Mouse (Mus musculus) heart, embryonic 16.5 days (tissue): ENCODE results near the gene Trabd. TPM values are rescaled to one million over a fixed set of nuclear protein-coding genes. Genes with fewer than 3 reads are reported as not detected.

Source experiments
- ATAC-seq: fragments of 200-750 bp; cut with Nextera tagmentation; replicated peaks from 2 replicates; pipeline ENCODE4 v1.8.0; 2017; ENCODE audit warnings: moderate number of reproducible peaks; ENCODE audit not compliant: insufficient read depth, low FRiP score; ENCODE audit errors: extremely low read depth
- H3K27ac ChIP-seq: fragments of 300-500 bp; sonication (generic); 2 replicates; pipeline ENCODE4 v1.5.1; 2014; ENCODE audit warnings: mild to moderate bottlenecking, low read length, control low read depth, moderate library complexity
- H3K27me3 ChIP-seq: fragments of 300-500 bp; sonication (generic); 2 replicates; pipeline ENCODE4 v1.6.1; 2014; ENCODE audit warnings: low read length, mixed read lengths; ENCODE audit not compliant: control insufficient read depth, insufficient read depth
- H3K36me3 ChIP-seq: fragments of 300-500 bp; sonication (generic); 2 replicates; pipeline ENCODE4 v1.6.1; 2014; ENCODE audit not compliant: control insufficient read depth, insufficient read depth
- H3K4me1 ChIP-seq: fragments of 300-500 bp; sonication (generic); 2 replicates; pipeline ENCODE4 v1.6.1; 2014; ENCODE audit warnings: low read length, mixed read lengths; ENCODE audit not compliant: control insufficient read depth, insufficient read depth
- H3K4me2 ChIP-seq: fragments of 300-500 bp; sonication (generic); 2 replicates; pipeline ENCODE4 v1.6.1; 2014; ENCODE audit warnings: low read depth, mild to moderate bottlenecking, control low read depth, low read length
- H3K4me3 ChIP-seq: fragments of 300-500 bp; sonication (generic); 2 replicates; pipeline ENCODE4 v1.5.1; 2014; ENCODE audit warnings: mild to moderate bottlenecking, control low read depth, low read length
- H3K9ac ChIP-seq: fragments of 300-500 bp; sonication (generic); 2 replicates; pipeline ENCODE4 v1.6.1; 2014; ENCODE audit warnings: low read length, control low read depth
- H3K9me3 ChIP-seq: fragments of 300-500 bp; sonication (generic); replicated peaks from 2 replicates; pipeline ENCODE4 v1.6.1; 2016; ENCODE audit warnings: low read length; ENCODE audit not compliant: control insufficient read depth
- WGBS: fragments of 180-500 bp; shearing (Covaris S2); extraction: QIAGEN DNeasy Blood & Tissue Kit; methylation state at CpG from one replicate; pipeline ENCODE4 v1.1.7; 2014; 5-methylcytosine and 5-hydroxymethylcytosine counted together
- polyA plus RNA-seq: library from polyadenylated mRNA; unstranded; fragments of >200 nt; fragmentation: Nextera tagmentation; extraction: Ambion mirVana; gene quantifications from 2 replicates; pipeline ENCODE4 v1.2.1, GENCODE M21; 2015

The Trabd gene
- polyA plus RNA-seq, 1 experiment from 2014 or later = 55.9 TPM

GRCm38 (mm10) chr15:89128382-89129350, 53.7 kb downstream of the Trabd start, which contains the start of gene Hdac10:
Gene Hdac10, minus strand, starts transcription at chr15:89128700.
- 2% methylated on average over 36 of the region's 36 CpGs for WGBS
- H3K4me3 ChIP-seq = peak within 1 kb of the TSS; percentile 74
- H3K27me3 ChIP-seq = no peaks in the 10 kb centered on the region
- peaks cover 3% of the 10 kb centered on the region; the same call in 1 of the 2 replicates for H3K36me3 ChIP-seq
- no peaks in the 10 kb centered on the region for H3K9me3 ChIP-seq
- peak within 1 kb of the TSS; percentile 80 for H3K9ac ChIP-seq
- H3K4me2 ChIP-seq = peak within 1 kb of the TSS; percentile 89
- H3K27ac ChIP-seq = peak within 1 kb of the TSS; percentile 84
- H3K4me1 ChIP-seq = peaks cover 14% of the 10 kb centered on the region
- ATAC-seq = peak; percentile 86

GRCm38 (mm10) chr15:89130245-89130644, 55.3 kb downstream of the Trabd start:
- Histone ChIP-seq H3K9ac (no peak overlapping the region), H3K27ac (no peak overlapping the region), H3K4me2 (no peak overlapping the region), H3K4me1 (peaks cover 11% of the 10 kb centered on the region), H3K36me3 (peaks cover 1% of the 10 kb centered on the region; the same call in 1 of the 2 replicates), H3K4me3 (no peak overlapping the region), H3K9me3 (no peaks in the 10 kb centered on the region), H3K27me3 (no peaks in the 10 kb centered on the region)
- no peak for ATAC-seq

DNA sequence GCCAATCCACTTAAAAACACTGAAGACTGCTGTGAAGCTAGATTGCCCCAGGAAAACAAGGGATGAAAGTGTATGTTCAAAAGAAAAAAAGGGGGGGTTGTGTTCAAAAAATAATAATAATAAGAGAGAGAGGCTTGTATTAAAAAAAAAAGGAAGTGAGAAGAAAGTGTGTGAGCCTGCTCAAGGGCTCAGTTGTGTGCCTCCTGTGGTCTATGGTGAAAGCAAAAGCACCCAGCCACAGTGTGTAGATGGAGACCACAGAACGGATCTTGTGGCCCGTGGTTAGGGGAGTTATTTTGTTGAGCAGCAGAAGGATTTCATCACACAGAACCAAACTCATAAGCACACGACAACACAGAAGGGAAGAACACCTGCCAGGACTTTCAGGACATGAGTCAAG, 56.4 kb downstream of the Trabd start:
- Histone ChIP-seq H3K9ac (no peak overlapping the region), H3K4me3 (no peak overlapping the region), H3K4me1 (peaks cover 11% of the 10 kb centered on the region), H3K27me3 (no peaks in the 10 kb centered on the region), H3K4me2 (no peak overlapping the region), H3K9me3 (no peaks in the 10 kb centered on the region), H3K36me3 (no peaks in the 10 kb centered on the region), H3K27ac (no peak overlapping the region)
- ATAC-seq = no peak
- WGBS = 82% methylated on average over 3 of the region's 3 CpGs

Other genes with a start within 250 kb of the Trabd start
- gene Pim3, start 212.9 kb upstream of the Trabd start, polyA plus RNA-seq = 69.8 and 70.4 TPM in 2 replicates
- gene Ttll8, start 120.7 kb upstream of the Trabd start, polyA plus RNA-seq = not detected in 2 replicates
- gene Mlc1, start 96.1 kb upstream of the Trabd start, polyA plus RNA-seq = 0.05 and 0.24 TPM in 2 replicates
- gene Mov10l1, start 92.2 kb upstream of the Trabd start, polyA plus RNA-seq = 77.6 and 85.3 TPM in 2 replicates
- 1.3 and 1.4 TPM in 2 replicates for gene Panx2, start 15.4 kb upstream of the Trabd start, polyA plus RNA-seq
- 11.0 and 14.0 TPM in 2 replicates for gene Selenoo, start 14.0 kb downstream of the Trabd start, polyA plus RNA-seq
- 9.1 and 9.8 TPM in 2 replicates for gene Tubgcp6, start 48.0 kb downstream of the Trabd start, polyA plus RNA-seq
- 16.4 and 19.7 TPM in 2 replicates for gene Hdac10, start 53.6 kb downstream of the Trabd start, polyA plus RNA-seq
- 17.7 and 18.4 TPM in 2 replicates for gene Mapk12, start 65.6 kb downstream of the Trabd start, polyA plus RNA-seq
- gene Mapk11, start 74.5 kb downstream of the Trabd start, polyA plus RNA-seq = 3.6 and 4.1 TPM in 2 replicates
- gene Plxnb2, start 105.7 kb downstream of the Trabd start, polyA plus RNA-seq = 91.8 and 104 TPM in 2 replicates
- 18.9 and 19.0 TPM in 2 replicates for gene Dennd6b, start 121.4 kb downstream of the Trabd start, polyA plus RNA-seq
- gene Ppp6r2, start 136.4 kb downstream of the Trabd start, polyA plus RNA-seq = 18.2 and 21.3 TPM in 2 replicates
- 43.0 and 43.6 TPM in 2 replicates for gene Sbf1, start 240.2 kb downstream of the Trabd start, polyA plus RNA-seq
- 0.19 and 0.42 TPM in 2 replicates for gene Adm2, start 247.6 kb downstream of the Trabd start, polyA plus RNA-seq